Mouse (Mus musculus): ENCODE measurements around the gene Mrpl18.
"Not testable (repeated sequence)": the region's sequence is repeated elsewhere in the genome, so short reads cannot be mapped to it uniquely, and the experiment has no call there.

Mrpl18 gene

DNA sequence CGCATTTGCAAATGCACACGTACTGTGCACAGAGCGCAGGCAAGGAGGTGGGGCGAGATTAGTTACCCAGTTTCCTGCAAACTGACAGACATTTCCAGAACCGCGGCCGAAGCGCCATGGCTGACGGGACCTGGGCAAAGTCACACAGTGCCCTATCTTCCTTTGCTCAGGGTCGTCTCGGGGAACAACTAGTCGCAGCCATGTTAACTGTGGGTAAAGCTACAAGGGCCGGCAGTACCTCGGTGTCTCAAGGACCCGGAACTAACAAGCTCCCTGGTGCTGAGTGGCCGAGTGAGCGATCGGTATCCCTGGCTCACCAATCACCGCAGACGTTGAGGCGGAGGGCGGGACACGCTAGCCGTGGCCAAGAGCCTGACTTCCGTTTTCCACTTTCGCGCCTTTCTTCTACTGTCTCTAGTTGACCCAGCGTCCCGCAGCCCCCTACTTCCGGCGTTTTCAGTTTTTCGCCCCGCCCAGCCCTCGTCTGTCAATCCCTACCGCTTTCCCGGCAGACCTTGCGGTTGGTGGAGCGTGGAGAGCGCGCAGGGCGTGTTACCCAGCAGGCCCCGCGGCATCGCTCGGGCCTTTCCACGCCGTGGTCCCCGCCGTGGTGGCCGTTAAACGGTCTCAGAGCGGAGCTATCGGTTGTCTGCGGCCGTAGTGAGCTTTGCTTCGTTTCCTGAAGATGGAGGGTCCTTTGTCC is at the start of gene Mrpl18:
Mrpl18 (minus strand) TSS at position 465 of the 703 bp plus-strand sequence.
- DNase-seq (ENCODE audit: low spot score) = peak; percentile 99

DNA sequence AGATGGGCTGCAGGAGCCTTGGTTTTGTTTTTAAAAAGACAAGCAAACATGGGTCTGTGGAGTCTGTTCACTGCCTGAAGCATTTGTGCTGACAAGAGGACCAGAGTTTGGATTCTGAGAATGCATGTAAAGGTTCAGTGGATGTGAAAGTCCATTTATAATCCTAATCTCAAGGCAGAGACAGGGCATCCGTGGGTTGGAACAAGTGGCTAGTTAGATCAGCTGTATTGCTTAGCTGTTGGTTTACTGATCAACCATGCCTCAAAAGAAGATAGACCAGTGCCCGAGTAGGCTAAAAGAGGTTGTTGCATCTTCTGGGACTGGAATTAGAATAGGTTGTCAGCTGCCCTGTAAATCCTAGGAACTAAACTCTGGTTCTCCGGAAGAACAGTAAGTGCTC is 47.3 kb upstream of the Mrpl18 start:
- DNase-seq (ENCODE audit: low spot score) = no peak

DNA sequence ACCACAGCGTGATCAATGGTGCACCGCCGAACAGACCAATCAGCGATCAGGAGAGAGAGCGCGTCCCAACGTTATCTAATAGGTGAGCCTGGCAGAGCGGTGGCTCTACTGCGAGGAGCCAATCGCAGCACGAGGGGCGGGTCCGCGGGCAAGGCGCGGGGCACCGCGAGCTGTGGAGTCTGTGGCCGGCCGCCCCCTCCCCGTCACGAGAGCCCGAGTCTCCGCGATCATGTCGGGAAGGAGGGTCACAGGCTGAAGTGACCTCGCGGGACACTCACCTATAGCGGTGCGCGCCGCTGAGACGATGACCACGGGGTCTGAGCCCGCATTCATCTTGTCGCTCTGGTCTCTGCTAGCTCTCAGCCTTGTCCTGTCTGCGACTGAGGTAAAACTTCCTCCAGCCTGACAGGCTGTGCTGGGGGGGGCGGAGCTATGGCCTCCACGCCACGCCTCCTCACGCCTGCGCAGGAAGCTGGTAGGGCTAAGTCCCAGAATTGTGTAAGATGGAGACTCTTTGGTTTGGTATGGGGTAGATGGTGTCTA is 44.3 kb upstream of the Mrpl18 start, which contains the start of gene Acat2:
Acat2 (minus strand) TSS at position 417 of the 543 bp plus-strand sequence.
- peak; percentile 93 for DNase-seq (ENCODE audit: low spot score)

- not testable (repeated sequence) for DNase-seq (ENCODE audit: low spot score)
Observed at GRCm38 (mm10) chr17:12959377-12959776, 43.2 kb upstream of the Mrpl18 start.

GRCm38 (mm10) chr17:12956664-12957063 is 40.5 kb upstream of the Mrpl18 start:
- no peak for DNase-seq (ENCODE audit: low spot score)

DNA sequence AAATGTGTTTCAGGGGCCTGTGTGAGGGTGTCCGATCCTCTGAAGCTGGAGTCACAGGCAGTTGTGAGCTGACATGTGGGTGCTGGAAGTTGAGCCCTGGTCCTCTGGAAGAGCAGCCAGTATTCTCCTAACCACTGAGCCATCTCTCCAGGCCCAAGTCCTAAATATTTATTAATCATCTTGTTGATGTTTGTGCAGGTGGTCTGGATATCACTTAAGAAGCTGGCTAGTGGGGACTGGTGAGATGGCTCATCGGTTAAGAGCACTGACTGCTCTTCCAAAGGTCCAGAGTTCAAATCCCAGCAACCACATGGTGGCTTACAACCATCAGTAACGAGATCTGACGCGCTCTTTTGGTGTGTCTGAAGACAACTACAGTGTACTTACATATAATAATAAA is 33.5 kb upstream of the Mrpl18 start:
- no peak for DNase-seq (ENCODE audit: low spot score)

- DNase-seq (ENCODE audit: low spot score) = no peak
Observed at GRCm38 (mm10) chr17:12942459-12943162, 26.5 kb upstream of the Mrpl18 start.

DNA sequence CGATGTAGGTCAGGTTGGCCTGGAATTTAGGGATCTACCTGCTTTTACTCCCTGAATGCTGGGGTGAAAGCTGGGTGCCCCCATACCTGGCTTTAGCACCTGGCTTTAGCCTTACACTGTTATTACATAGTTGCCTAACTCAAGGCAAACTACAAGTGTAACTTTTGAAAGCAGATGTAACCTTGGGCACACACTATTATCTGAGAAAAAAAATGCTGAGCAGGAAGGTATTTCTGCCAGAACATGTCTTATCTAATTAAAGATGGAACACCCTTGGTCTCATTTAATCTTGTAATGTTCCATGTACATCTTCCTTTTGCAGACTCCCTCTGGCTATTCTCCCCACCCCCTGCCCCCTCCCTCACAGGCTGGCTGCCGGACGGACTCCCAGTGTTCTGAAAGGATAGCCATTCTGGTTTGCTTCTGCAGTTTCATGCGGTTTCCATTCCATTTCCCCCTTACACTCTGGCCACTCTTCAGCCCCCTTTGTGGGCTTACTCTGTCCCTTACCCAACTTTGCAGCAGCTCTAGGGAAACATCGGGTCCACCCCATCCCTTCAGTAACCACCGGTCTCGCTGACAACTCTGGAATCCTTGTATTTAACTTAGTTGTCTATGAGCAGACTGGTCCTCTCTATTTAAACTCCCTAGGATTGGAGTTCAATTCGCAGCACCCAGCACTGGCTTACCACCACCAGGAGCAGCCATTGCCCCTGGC is 25.6 kb upstream of the Mrpl18 start:
- DNase-seq (ENCODE audit: low spot score) = no peak

DNA sequence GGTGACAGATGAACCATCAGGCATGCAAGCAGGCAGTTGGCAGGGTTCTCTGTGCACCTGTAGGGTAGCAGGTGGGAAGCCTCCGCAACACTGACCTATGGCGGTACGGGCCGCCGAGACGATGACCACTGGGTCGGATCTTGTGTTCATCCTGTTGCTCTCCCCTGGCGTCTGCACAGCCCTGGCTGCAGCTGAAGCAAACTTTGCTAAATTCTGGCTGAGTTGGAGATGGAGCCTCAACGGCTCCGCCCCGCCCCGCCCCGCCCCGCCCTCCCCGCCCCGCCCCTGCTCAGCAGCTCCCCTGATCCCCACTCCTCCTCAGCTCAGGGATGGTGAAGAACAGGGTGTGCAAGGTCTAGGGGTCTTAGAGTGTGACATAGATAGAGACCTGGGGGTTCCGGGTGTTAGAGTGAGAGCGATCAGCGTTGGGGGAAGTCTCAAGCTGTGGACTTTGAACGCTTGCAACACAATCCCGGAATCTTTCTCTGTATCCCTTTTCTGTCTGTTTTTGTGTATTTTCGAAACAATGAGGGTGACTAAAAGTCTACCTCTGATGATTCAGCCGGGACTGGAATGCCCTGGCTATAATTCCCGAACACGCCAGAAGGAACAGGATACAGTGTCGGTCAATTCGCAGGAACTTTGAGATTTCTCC is 24.1 kb upstream of the Mrpl18 start, which contains the start of gene Acat3:
Acat3 (minus strand) TSS at position 450 of the 655 bp plus-strand sequence.
- no peak for DNase-seq (ENCODE audit: low spot score)

DNA sequence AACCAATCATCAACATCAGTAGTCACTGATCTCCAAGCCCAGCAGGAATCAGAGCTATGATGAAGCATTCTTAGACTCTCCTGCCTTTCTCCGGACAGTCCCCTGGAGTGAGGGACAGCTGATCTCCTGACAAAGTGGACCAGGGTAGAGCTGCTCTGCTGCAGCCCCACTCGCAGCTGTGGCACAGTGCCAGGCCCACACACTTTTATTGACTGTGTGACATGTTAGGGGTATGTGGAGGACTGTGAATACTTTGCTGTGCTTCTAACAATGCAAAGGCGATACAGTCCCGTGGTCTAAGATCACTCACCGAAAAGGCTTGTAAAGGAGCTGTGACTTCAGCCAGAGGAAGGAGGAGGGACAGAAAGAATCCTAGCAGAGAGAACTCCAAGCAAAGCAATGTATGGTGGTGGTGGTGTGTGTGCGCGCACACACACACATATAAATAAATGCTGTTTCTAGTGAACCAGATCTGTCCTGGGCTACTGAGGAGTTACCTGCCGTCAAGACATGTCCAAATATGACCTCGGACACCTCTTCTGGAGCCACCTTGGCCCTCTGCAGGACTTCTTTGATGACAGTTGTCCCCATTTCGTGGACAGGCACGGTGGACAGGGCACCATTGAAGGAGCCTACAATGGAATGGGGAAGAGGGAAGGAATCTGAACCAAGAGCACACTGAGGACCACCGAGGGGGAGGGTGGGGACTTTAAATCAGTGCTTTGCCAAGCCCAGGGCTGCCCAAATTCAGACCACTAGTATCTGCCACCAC is 23.4 kb upstream of the Mrpl18 start:
- not testable (repeated sequence) for DNase-seq (ENCODE audit: low spot score)

GRCm38 (mm10) chr17:12938077-12938476 is 21.9 kb upstream of the Mrpl18 start:
- DNase-seq (ENCODE audit: low spot score) = no peak

DNA sequence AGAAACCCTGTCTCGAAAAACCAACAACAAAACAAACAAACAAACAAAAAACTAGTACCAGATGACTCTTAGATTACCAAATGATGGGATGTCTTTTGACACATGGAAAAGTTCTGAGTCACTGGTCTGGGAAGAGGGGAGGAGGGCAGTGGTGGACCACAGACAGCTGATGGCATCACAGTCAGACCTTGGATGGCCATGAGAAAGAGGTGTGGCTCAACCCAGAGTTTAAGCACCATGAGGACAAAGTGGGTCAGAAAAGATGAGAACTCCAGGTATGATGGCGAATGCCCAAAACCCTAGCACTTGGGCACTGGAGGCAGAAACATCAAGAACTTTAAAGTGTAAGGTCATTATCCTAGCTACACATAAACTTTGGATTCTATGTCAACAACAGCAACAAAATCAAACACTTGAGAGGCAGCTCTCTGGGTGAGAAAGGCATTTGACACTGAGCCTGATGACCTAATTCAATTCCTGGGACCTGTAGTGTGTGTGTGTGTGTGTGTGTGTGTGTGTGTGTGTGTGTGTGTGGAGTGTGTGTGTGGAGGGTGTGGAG is 21.3 kb upstream of the Mrpl18 start:
- DNase-seq (ENCODE audit: low spot score) = no peak

- no peak for DNase-seq (ENCODE audit: low spot score)
Observed at GRCm38 (mm10) chr17:12935719-12936118, 19.6 kb upstream of the Mrpl18 start.

DNA sequence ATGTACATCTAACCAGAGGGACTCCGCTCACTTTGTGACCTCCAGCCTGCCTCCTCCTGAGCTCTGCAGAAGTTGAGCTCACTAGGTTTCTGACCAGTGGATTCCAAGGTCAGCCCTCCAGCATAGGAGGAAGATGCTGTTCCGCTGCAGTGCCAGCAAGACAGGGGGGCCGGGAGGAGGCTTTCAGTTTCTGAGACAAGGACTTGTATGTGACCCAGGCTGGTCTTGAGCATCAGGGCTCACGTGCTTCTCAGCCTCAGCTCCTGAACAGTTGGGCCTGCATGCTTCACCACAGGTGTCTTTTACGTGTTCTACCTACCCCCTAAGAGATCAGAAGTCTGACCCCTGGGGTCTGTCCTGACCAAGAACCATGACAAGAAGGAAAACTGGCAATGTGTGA is 15.4 kb upstream of the Mrpl18 start:
- not testable (repeated sequence) for DNase-seq (ENCODE audit: low spot score)

- DNase-seq (ENCODE audit: low spot score) = no peak
Observed at GRCm38 (mm10) chr17:12925703-12926180, 9.6 kb upstream of the Mrpl18 start.

DNA sequence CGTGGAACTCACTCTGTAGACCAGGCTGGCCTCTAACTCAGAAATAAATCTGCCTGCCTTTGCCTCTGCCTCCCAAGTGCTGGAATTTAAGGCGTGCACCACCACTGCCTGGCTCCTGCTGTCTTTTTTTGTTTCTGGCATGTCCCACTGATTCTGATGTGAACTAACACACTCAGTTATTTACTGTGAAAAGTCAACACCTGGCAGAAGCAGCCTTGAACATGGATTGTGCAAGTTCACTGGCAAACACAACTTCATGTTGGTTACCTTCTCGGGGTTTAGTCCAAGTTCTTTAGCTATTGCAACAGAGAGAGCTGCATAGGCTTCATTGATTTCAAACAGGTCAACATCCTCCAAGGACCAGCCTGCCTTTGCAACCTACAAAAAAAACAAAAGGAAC is 8.9 kb upstream of the Mrpl18 start:
- no peak for DNase-seq (ENCODE audit: low spot score)

DNA sequence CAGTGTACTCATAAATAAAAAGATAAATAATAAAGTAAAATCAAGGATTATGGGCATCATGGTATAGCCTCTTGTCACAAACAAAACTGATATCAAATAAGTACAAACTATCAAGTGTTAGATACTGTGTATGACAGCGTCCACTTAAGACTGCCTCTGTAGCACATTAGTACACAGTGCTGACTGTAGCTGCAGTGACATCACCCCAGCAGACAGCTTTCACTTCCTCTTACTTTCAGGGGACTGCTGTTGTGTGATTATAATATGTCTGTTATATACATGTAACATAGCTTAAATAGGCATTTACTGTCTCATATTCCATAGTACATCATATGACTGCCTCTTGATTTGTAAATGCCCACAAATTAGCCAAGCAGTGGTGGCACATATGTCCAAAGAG is 4.9 kb upstream of the Mrpl18 start:
- no peak for DNase-seq (ENCODE audit: low spot score)

GRCm38 (mm10) chr17:12916588-12917380 is 639 bp upstream of the Mrpl18 start:
- peak; percentile 55 for DNase-seq (ENCODE audit: low spot score)

DNA sequence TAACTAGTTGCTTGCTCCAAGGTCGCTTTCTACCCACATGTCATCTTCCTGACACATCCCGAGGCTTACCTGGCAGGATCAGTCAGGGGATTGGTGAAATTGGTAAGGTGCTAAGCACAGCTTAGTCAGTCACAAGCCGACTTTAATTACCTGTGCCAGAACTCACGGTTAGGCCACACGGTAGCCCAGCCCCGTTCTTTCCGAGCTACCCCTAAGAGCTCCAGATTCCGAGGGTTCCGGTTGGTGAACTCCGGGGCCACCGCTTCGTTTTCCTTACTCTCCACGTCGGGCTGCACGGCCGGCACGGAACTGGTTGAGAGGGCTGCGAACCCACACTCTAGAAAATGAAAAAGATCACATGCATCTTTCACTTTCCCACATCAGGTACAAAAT is 661 bp downstream of the Mrpl18 start, which contains the start of gene Tcp1:
Tcp1 (plus strand) TSS at position 214 of the 393 bp plus-strand sequence.
- DNase-seq (ENCODE audit: low spot score) = no peak

- no peak for DNase-seq (ENCODE audit: low spot score)
Observed at GRCm38 (mm10) chr17:12910391-12910790, 5.8 kb downstream of the Mrpl18 start.

Measured in urinary bladder, postnatal 14 days (tissue).